Mouse (Mus musculus): Measurements from ENCODE around the gene Prdm5. TPM values are rescaled to one million over a fixed set of nuclear protein-coding genes. Genes with fewer than 3 reads are reported as not detected.
A peak's percentile ranks its signal among the peaks of the same experiment; 100 is the strongest.

Prdm5 gene
- polyA plus RNA-seq, 2 experiments: 1.1 to 1.4 TPM

- Histone ChIP-seq H3K27me3 (ENCODE audit: control insufficient read depth, insufficient read depth, low read length) (no peaks in the 10 kb centered on the region), H3K4me3 (ENCODE audit: insufficient read depth in 1 of 2, low read depth in 2 of 2, low read length in 2 of 2) (no peak overlapping the region), H3K9me3 (ENCODE audit: control insufficient read depth, low read length) (no peaks in the 10 kb centered on the region), H3K9ac (replicated peaks) (no peak overlapping the region), H3K4me2 (ENCODE audit: low read depth) (no peak overlapping the region), H3K4me1 (replicated peaks; ENCODE audit: control insufficient read depth in 2 of 2, insufficient read depth in 2 of 2, low read length in 1 of 2) (no peaks in the 10 kb centered on the region), H3K27ac (no peak overlapping the region), H3K36me3 (replicated peaks; ENCODE audit: control insufficient read depth, insufficient read depth, low read depth) (no peaks in the 10 kb centered on the region)
- no peak for ATAC-seq (ENCODE audit: insufficient read depth)
- TF ChIP-seq CTCF (IDR thresholded peaks at IDR 0.05; ENCODE audit: low read depth) (no peak), EP300 (IDR thresholded peaks at IDR 0.05; ENCODE audit: low read depth) (no peak)
- 60% methylated on average over 5 of the region's 5 CpGs for WGBS (ENCODE audit: insufficient replicate concordance)
- no peak for DNase-seq (ENCODE audit: low read depth in 3 of 3, low spot score in 3 of 3)
Observed at GRCm38 (mm10) chr6:65767911-65768310, 10.9 kb upstream of the Prdm5 start.

DNA sequence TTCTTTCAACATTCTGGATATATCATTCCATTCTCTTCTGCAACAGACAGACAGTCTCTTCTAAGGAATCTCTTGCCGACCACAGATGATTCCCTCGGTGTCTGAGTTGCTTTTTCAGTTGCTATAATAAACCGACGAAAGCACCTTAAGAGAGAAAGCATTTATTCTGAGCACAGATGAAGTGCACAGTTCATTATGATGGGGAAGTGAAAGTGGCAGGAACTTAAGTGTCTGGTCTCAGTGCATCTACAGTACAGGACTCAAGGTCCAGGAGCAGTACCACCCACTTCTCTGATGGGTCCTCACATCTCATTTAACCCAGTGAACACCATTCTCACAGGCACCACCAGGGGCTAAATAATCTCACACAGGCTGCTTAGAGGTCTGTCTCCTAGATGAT is 5.2 kb upstream of the Prdm5 start:
- no peak overlapping the region for H3K4me3 ChIP-seq (ENCODE audit: insufficient read depth in 1 of 2, low read depth in 2 of 2, low read length in 2 of 2)
- no peaks in the 10 kb centered on the region for H3K9me3 ChIP-seq (ENCODE audit: control insufficient read depth, low read length)
- H3K4me2 ChIP-seq (ENCODE audit: low read depth): no peak overlapping the region
- no peaks in the 10 kb centered on the region for H3K4me1 ChIP-seq (replicated peaks; ENCODE audit: control insufficient read depth in 2 of 2, insufficient read depth in 2 of 2, low read length in 1 of 2)
- H3K27me3 ChIP-seq (ENCODE audit: control insufficient read depth, insufficient read depth, low read length): no peaks in the 10 kb centered on the region
- DNase-seq (ENCODE audit: low read depth in 3 of 3, low spot score in 3 of 3): no peak
- no peak overlapping the region for H3K9ac ChIP-seq (replicated peaks)
- no peak overlapping the region for H3K27ac ChIP-seq
- H3K36me3 ChIP-seq (replicated peaks; ENCODE audit: control insufficient read depth, insufficient read depth, low read depth): no peaks in the 10 kb centered on the region
- ATAC-seq (ENCODE audit: insufficient read depth): no peak
- 62% methylated on average over 4 of the region's 4 CpGs for WGBS (ENCODE audit: insufficient replicate concordance)
- no peak for TF ChIP-seq CTCF (IDR thresholded peaks at IDR 0.05; ENCODE audit: low read depth)
- TF ChIP-seq EP300 (IDR thresholded peaks at IDR 0.05; ENCODE audit: low read depth): no peak

DNA sequence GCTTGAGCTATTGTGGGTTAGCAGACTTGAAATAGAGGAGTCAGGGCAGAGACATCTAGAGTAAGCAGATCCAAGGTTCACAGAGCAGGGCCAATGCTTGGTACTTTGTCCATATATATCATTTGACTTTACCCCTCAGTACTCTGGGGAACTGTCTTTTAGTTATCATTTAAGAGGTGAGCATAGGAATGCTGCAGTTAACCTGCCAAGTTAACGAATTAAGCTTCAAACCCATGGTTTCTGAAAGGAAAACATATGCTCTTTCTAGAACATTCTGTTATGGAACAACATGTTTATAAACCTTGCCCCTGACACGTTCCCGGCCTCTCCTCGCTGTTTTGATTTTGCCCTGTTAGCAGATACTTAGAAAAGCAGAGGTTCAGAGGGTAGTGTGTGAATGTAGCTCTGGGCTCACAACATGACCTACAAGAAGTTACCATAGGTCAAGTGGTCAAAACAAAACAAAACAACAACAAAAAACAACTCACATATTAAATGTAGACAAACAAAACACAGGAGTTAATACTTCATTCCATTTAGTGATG is 973 bp downstream of the Prdm5 start:
- DNase-seq (ENCODE audit: low read depth in 3 of 3, low spot score in 3 of 3) (no peak), ATAC-seq (ENCODE audit: insufficient read depth) (no peak)
- 64% methylated on average over 4 of the region's 4 CpGs for WGBS (ENCODE audit: insufficient replicate concordance)
- peak overlapping the region in 1 of 2 experiments; percentile 52; a peak in 1 of 4 replicates for H3K4me3 ChIP-seq (ENCODE audit: insufficient read depth in 1 of 2, low read depth in 2 of 2, low read length in 2 of 2)
- H3K27ac ChIP-seq: no peak overlapping the region
- H3K9me3 ChIP-seq (ENCODE audit: control insufficient read depth, low read length): no peaks in the 10 kb centered on the region
- TF ChIP-seq EP300 (IDR thresholded peaks at IDR 0.05; ENCODE audit: low read depth) (no peak), CTCF (IDR thresholded peaks at IDR 0.05; ENCODE audit: low read depth) (no peak)
- no peaks in the 10 kb centered on the region for H3K27me3 ChIP-seq (ENCODE audit: control insufficient read depth, insufficient read depth, low read length)
- no peaks in the 10 kb centered on the region for H3K4me1 ChIP-seq (replicated peaks; ENCODE audit: control insufficient read depth in 2 of 2, insufficient read depth in 2 of 2, low read length in 1 of 2)
- peak overlapping the region; percentile 72 for H3K4me2 ChIP-seq (ENCODE audit: low read depth)
- no peak overlapping the region for H3K9ac ChIP-seq (replicated peaks)
- H3K36me3 ChIP-seq (replicated peaks; ENCODE audit: control insufficient read depth, insufficient read depth, low read depth): no peaks in the 10 kb centered on the region

DNA sequence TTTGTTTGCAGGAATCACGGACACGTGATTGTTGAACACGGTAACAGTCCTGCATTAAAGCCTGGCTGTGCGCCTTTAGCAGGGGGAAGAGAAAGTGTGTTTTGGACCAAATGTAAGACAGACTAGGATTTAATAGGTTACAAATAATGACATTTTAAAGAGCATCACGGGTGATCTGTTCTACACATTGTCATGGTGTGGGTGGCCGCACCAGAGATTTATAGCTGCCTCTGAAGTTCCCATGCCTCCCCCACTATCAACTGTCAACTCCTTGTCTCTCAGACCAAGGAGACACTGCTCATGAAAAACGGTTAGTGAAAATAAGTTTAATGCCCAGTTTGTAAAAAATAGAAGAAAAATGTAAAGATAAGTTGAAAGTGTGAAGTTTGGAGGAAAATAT is 2.7 kb downstream of the Prdm5 start:
- 63% methylated on average over 7 of the region's 7 CpGs for WGBS (ENCODE audit: insufficient replicate concordance)
- Histone ChIP-seq H3K27ac (no peak overlapping the region), H3K4me3 (ENCODE audit: insufficient read depth in 1 of 2, low read depth in 2 of 2, low read length in 2 of 2) (no peak overlapping the region), H3K36me3 (replicated peaks; ENCODE audit: control insufficient read depth, insufficient read depth, low read depth) (no peaks in the 10 kb centered on the region), H3K27me3 (ENCODE audit: control insufficient read depth, insufficient read depth, low read length) (no peaks in the 10 kb centered on the region), H3K4me1 (replicated peaks; ENCODE audit: control insufficient read depth in 2 of 2, insufficient read depth in 2 of 2, low read length in 1 of 2) (no peaks in the 10 kb centered on the region), H3K4me2 (ENCODE audit: low read depth) (no peak overlapping the region), H3K9ac (replicated peaks) (no peak overlapping the region), H3K9me3 (ENCODE audit: control insufficient read depth, low read length) (no peaks in the 10 kb centered on the region)
- no peak for TF ChIP-seq EP300 (IDR thresholded peaks at IDR 0.05; ENCODE audit: low read depth)
- TF ChIP-seq CTCF (IDR thresholded peaks at IDR 0.05; ENCODE audit: low read depth): no peak
- ATAC-seq (ENCODE audit: insufficient read depth) (no peak), DNase-seq (ENCODE audit: low read depth in 3 of 3, low spot score in 3 of 3) (no peak)

- Histone ChIP-seq H3K9ac (replicated peaks) (no peak overlapping the region), H3K36me3 (replicated peaks; ENCODE audit: control insufficient read depth, insufficient read depth, low read depth) (no peaks in the 10 kb centered on the region), H3K4me3 (ENCODE audit: insufficient read depth in 1 of 2, low read depth in 2 of 2, low read length in 2 of 2) (no peak overlapping the region), H3K27ac (no peak overlapping the region), H3K27me3 (ENCODE audit: control insufficient read depth, insufficient read depth, low read length) (no peaks in the 10 kb centered on the region), H3K4me1 (replicated peaks; ENCODE audit: control insufficient read depth in 2 of 2, insufficient read depth in 2 of 2, low read length in 1 of 2) (no peaks in the 10 kb centered on the region), H3K9me3 (ENCODE audit: control insufficient read depth, low read length) (no peaks in the 10 kb centered on the region), H3K4me2 (ENCODE audit: low read depth) (no peak overlapping the region)
- DNase-seq (ENCODE audit: low read depth in 3 of 3, low spot score in 3 of 3) (no peak), ATAC-seq (ENCODE audit: insufficient read depth) (no peak)
- WGBS (ENCODE audit: insufficient replicate concordance): 58% methylated on average over 1 of the region's 1 CpGs
- TF ChIP-seq CTCF (IDR thresholded peaks at IDR 0.05; ENCODE audit: low read depth) (no peak), EP300 (IDR thresholded peaks at IDR 0.05; ENCODE audit: low read depth) (no peak)
Observed at GRCm38 (mm10) chr6:65783670-65784069, 4.9 kb downstream of the Prdm5 start.
